In genomic region chr14:29795325-29795724, GRCm38 (mm10) we compare ENCODE assay signal across 21 mouse cellular contexts.
DNase-seq lines count a peak whose midpoint lies in the region.
"Had no signal": no experiment of that assay in that cellular context is flagged by ENCODE, and none has a peak within 500 bp of the region (broad histone marks: within the 10 kb centered on the region; RNA-seq: fewer than 3 reads in every experiment).

No protein-coding gene starts in this region.

- H3K9me3 ChIP-seq in heart, embryonic 10.5 days = no peaks in the 10 kb centered on the region
- H3K9me3 ChIP-seq: embryonic facial prominence, embryonic 12.5 days; limb, embryonic 10.5 days; limb, embryonic 15.5 days; liver, embryonic 13.5 days had no signal

- DNase-seq in adrenal gland, adult (ENCODE audit: inconsistent age in 2 of 2, low spot score in 1 of 2) = peak; percentile 69 to 86
- no peak for DNase-seq in adrenal gland, adult 18-20 months (ENCODE audit: low spot score in 2 of 2)
- peak; percentile 65 for DNase-seq in heart, adult 11 months
- no peak for DNase-seq in heart, embryonic 10.5 days (ENCODE audit: low spot score)
- DNase-seq in ZHBTc4 (ENCODE audit: low read depth, low spot score) = peak; percentile 92
- DNase-seq in kidney, adult 8-10 months = no peak
- DNase-seq in thymus, adult 18-20 months = no peak
- DNase-seq: cerebellum, adult 18-20 months; cerebellum, postnatal 10 days; gastrocnemius, postnatal 14 days; heart, postnatal 36 days; kidney, postnatal 14 days; layer of hippocampus, adult 9-11 months; liver, embryonic 13.5 days; lung, adult 2 months; lung, postnatal 10 days had no signal

- H3K27me3 ChIP-seq in heart, embryonic 10.5 days (ENCODE audit: insufficient read depth, poor library complexity, severe bottlenecking) = no peaks in the 10 kb centered on the region
- H3K27me3 ChIP-seq: embryonic facial prominence, embryonic 12.5 days; limb, embryonic 15.5 days; liver, embryonic 13.5 days had no signal

- H3K4me3 ChIP-seq in heart, embryonic 10.5 days = no peak overlapping the region
- H3K4me3 ChIP-seq: embryonic facial prominence, embryonic 12.5 days; limb, embryonic 10.5 days; limb, embryonic 15.5 days; liver, embryonic 13.5 days had no signal

- WGBS in heart, embryonic 10.5 days = 54% methylated on average over 2 of the region's 2 CpGs

- no peaks in the 10 kb centered on the region for H3K36me3 ChIP-seq in heart, embryonic 10.5 days
- H3K36me3 ChIP-seq: embryonic facial prominence, embryonic 12.5 days; limb, embryonic 10.5 days; limb, embryonic 15.5 days; liver, embryonic 13.5 days had no signal

- H3K4me1 ChIP-seq in heart, embryonic 10.5 days = peaks cover 10% of the 10 kb centered on the region; the same call in 1 of the 2 replicates
- H3K4me1 ChIP-seq: embryonic facial prominence, embryonic 12.5 days; limb, embryonic 10.5 days; limb, embryonic 15.5 days; liver, embryonic 13.5 days had no signal

- no peak overlapping the region for H3K27ac ChIP-seq in heart, embryonic 10.5 days
- H3K27ac ChIP-seq: embryonic facial prominence, embryonic 12.5 days; hindbrain, embryonic 14.5 days; limb, embryonic 10.5 days; limb, embryonic 15.5 days; liver, embryonic 13.5 days; macrophage had no signal

Comparison
In these comparisons a context has a peak if more than half of its experiments do, and no peak if none do; other contexts are left out.
1. DNase-seq: peak in adrenal gland, adult (2 of 2), heart, adult 11 months (single experiment) and ZHBTc4 (single experiment); none in adrenal gland, adult 18-20 months (0 of 2), heart, embryonic 10.5 days (single experiment), kidney, adult 8-10 months (0 of 2) and thymus, adult 18-20 months (0 of 2).